Mouse (Mus musculus) c-Kit-negative CD71-positive TER-119-positive erythroid progenitor cells, embryonic 14.5 days (primary cell): Measurements from ENCODE around the gene Fbxw18.
"Not testable (repeated sequence)": the region's sequence is repeated elsewhere in the genome, so short reads cannot be mapped to it uniquely, and the experiment has no call there.

Experiments
- DNase-seq: peaks from one replicate; pipeline ENCODE4 v3.0.0-alpha.2; 2013; ENCODE audit warnings: low read depth, low spot score

The Fbxw18 gene

DNA sequence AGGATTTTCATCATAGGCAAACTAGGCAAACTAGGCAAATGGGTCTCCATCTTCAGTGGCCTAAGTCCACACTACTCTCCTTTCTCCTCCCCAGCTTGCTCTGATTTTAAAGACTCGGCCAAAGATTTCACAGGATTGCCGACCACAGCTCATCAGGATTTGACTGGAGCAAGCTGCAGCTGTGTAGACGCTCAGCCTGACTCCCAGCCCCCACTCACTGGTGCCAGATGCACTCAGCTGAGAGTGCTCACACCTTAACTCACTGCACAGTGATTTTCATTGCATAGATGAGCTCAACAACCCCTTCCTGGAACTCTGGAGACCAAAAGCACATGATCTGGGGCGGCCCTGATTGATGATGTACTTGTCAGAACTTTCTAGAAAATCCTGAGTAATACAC is at the start of gene Fbxw18:
Gene Fbxw18 (minus strand): TSS at position 101 of the 400 bp plus-strand sequence.
- DNase-seq = not testable (repeated sequence)

DNA sequence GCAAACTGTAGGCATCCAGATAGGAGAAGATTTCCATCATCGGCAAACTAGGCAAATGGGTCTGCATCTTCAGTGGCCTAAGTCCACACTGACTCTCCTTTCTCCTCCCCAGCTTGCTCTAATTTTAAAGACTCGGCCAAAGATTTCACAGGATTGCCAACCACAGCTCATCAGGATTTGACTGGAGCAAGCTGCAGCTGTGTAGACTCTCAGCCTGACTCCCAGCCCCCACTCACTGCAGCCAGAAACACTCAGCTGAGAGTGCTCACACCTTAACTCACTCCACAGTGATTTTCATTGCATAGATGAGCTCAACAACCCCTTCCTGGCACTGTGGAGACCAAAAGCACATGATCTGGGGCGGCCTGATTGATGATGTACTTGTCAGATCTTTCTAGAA is 43.5 kb upstream of the Fbxw18 start, which contains the start of gene Fbxw26:
Gene Fbxw26 (minus strand): TSS at position 101 of the 400 bp plus-strand sequence.
- DNase-seq = not testable (repeated sequence)

GRCm38 (mm10) chr9:109685299-109685698 is 17.2 kb downstream of the Fbxw18 start:
- DNase-seq = no peak

DNA sequence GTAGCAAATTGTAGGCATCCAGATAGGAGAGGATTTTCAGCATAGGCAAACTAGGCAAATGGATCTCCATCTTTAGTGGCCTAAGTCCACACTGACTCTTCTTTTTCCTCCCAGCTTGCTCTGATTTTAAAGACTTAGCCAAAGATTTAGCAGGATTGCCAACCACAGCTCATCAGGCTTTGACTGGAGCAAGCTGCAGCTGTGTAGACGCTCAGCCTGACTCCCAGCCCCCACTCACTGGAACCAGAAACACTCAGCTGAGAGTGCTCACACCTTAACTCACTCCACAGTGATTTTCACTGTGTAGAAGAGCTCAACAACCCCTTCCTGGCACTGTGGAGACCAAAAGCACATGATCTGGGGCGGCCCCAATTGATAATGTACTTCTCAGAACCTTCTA is 37.9 kb downstream of the Fbxw18 start, which contains the start of gene Fbxw25:
Gene Fbxw25 (minus strand): TSS at position 101 of the 400 bp plus-strand sequence.
- DNase-seq = not testable (repeated sequence)
